Mouse (Mus musculus): ENCODE measurements around the gene Fbxo33. TPM values are rescaled to one million over a fixed set of nuclear protein-coding genes. Genes with fewer than 3 reads are reported as not detected.
"Not testable (repeated sequence)": the region's sequence is repeated elsewhere in the genome, so short reads cannot be mapped to it uniquely, and the experiment has no call there.

Fbxo33 gene
- polyA plus RNA-seq (2015; fragmentation: Nextera tagmentation; extraction: Ambion mirVana): 8.2 and 9.1 TPM in 2 replicates

GRCm38 (mm10) chr12:59219325-59220225 lies at the start of gene Fbxo33:
Fbxo33 (minus strand) TSS chr12:59219725.
- no peaks in the 10 kb centered on the region for H3K27me3 ChIP-seq (replicated peaks)
- H3K4me3 ChIP-seq (replicated peaks): peak within 1 kb of the TSS; percentile 90
- H3K4me1 ChIP-seq: peaks cover 12% of the 10 kb centered on the region
- ATAC-seq (ENCODE audit: insufficient read depth, low FRiP score, low read depth): peak; percentile 99
- H3K27ac ChIP-seq: peak within 1 kb of the TSS; percentile 95
- peak within 1 kb of the TSS; percentile 74 for H3K9ac ChIP-seq
- WGBS: under 1% methylated on average over 106 of the region's 109 CpGs
- H3K9me3 ChIP-seq: no peaks in the 10 kb centered on the region
- H3K36me3 ChIP-seq: no peaks in the 10 kb centered on the region
- peak within 1 kb of the TSS; percentile 86 for H3K4me2 ChIP-seq

- Histone ChIP-seq H3K27me3 (replicated peaks) (no peaks in the 10 kb centered on the region), H3K27ac (no peak overlapping the region), H3K4me1 (no peaks in the 10 kb centered on the region), H3K4me3 (replicated peaks) (no peak overlapping the region), H3K9me3 (no peaks in the 10 kb centered on the region), H3K4me2 (no peak overlapping the region), H3K36me3 (no peaks in the 10 kb centered on the region), H3K9ac (no peak overlapping the region)
- ATAC-seq (ENCODE audit: insufficient read depth, low FRiP score, low read depth): no peak
- 80% methylated on average over 4 of the region's 4 CpGs for WGBS
Observed at GRCm38 (mm10) chr12:59265942-59266231, 46.4 kb upstream of the Fbxo33 start.

GRCm38 (mm10) chr12:59265207-59265941 lies 45.8 kb upstream of the Fbxo33 start:
- WGBS: 33% methylated on average over 15 of the region's 15 CpGs
- Histone ChIP-seq H3K27me3 (replicated peaks) (no peaks in the 10 kb centered on the region), H3K36me3 (no peaks in the 10 kb centered on the region), H3K4me3 (replicated peaks) (no peak overlapping the region), H3K27ac (no peak overlapping the region), H3K9ac (no peak overlapping the region), H3K9me3 (no peaks in the 10 kb centered on the region), H3K4me1 (no peaks in the 10 kb centered on the region), H3K4me2 (peak overlapping the region; percentile 8; the same call in 1 of the 2 replicates)
- no peak for ATAC-seq (ENCODE audit: insufficient read depth, low FRiP score, low read depth)

GRCm38 (mm10) chr12:59262841-59263240 lies 43.3 kb upstream of the Fbxo33 start:
- ATAC-seq (ENCODE audit: insufficient read depth, low FRiP score, low read depth): no peak

GRCm38 (mm10) chr12:59260798-59261197 lies 41.3 kb upstream of the Fbxo33 start:
- Histone ChIP-seq H3K4me3 (replicated peaks) (no peak overlapping the region), H3K9ac (no peak overlapping the region), H3K4me1 (no peaks in the 10 kb centered on the region), H3K4me2 (no peak overlapping the region), H3K27ac (no peak overlapping the region), H3K36me3 (no peaks in the 10 kb centered on the region), H3K27me3 (replicated peaks) (no peaks in the 10 kb centered on the region), H3K9me3 (no peaks in the 10 kb centered on the region)
- 42% methylated on average over 2 of the region's 2 CpGs for WGBS
- ATAC-seq (ENCODE audit: insufficient read depth, low FRiP score, low read depth): no peak

More at GRCm38 (mm10) chr12:59262841-59263240, 43.3 kb upstream of the Fbxo33 start:
- H3K9ac ChIP-seq: no peak overlapping the region
- H3K27me3 ChIP-seq (replicated peaks): no peaks in the 10 kb centered on the region
- H3K4me1 ChIP-seq: no peaks in the 10 kb centered on the region
- WGBS: 84% methylated on average over 3 of the region's 3 CpGs
- no peaks in the 10 kb centered on the region for H3K36me3 ChIP-seq
- no peaks in the 10 kb centered on the region for H3K9me3 ChIP-seq
- no peak overlapping the region for H3K27ac ChIP-seq
- no peak overlapping the region for H3K4me3 ChIP-seq (replicated peaks)
- H3K4me2 ChIP-seq: no peak overlapping the region

GRCm38 (mm10) chr12:59260362-59260761 lies 40.8 kb upstream of the Fbxo33 start:
- Histone ChIP-seq H3K27ac (no peak overlapping the region), H3K9me3 (no peaks in the 10 kb centered on the region)
- ATAC-seq (ENCODE audit: insufficient read depth, low FRiP score, low read depth): no peak

GRCm38 (mm10) chr12:59259015-59259414 lies 39.5 kb upstream of the Fbxo33 start:
- 87% methylated on average over 5 of the region's 5 CpGs for WGBS
- Histone ChIP-seq H3K27ac (no peak overlapping the region), H3K36me3 (no peaks in the 10 kb centered on the region), H3K4me3 (replicated peaks) (no peak overlapping the region), H3K9ac (no peak overlapping the region), H3K9me3 (no peaks in the 10 kb centered on the region), H3K27me3 (replicated peaks) (no peaks in the 10 kb centered on the region), H3K4me1 (no peaks in the 10 kb centered on the region), H3K4me2 (no peak overlapping the region)
- no peak for ATAC-seq (ENCODE audit: insufficient read depth, low FRiP score, low read depth)

More at GRCm38 (mm10) chr12:59260362-59260761, 40.8 kb upstream of the Fbxo33 start:
- no peaks in the 10 kb centered on the region for H3K27me3 ChIP-seq (replicated peaks)
- H3K4me1 ChIP-seq: no peaks in the 10 kb centered on the region
- no peaks in the 10 kb centered on the region for H3K36me3 ChIP-seq
- no peak overlapping the region for H3K9ac ChIP-seq
- no peak overlapping the region for H3K4me3 ChIP-seq (replicated peaks)
- H3K4me2 ChIP-seq: no peak overlapping the region

GRCm38 (mm10) chr12:59250259-59250827 lies 30.8 kb upstream of the Fbxo33 start:
- Histone ChIP-seq H3K27me3 (replicated peaks) (no peaks in the 10 kb centered on the region), H3K4me2 (no peak overlapping the region), H3K4me1 (no peaks in the 10 kb centered on the region), H3K36me3 (no peaks in the 10 kb centered on the region), H3K27ac (no peak overlapping the region), H3K4me3 (replicated peaks) (no peak overlapping the region), H3K9me3 (no peaks in the 10 kb centered on the region), H3K9ac (no peak overlapping the region)
- WGBS: 68% methylated on average over 2 of the region's 2 CpGs
- ATAC-seq (ENCODE audit: insufficient read depth, low FRiP score, low read depth): no peak

GRCm38 (mm10) chr12:59248969-59249368 lies 29.4 kb upstream of the Fbxo33 start:
- H3K9me3 ChIP-seq: no peaks in the 10 kb centered on the region
- H3K4me3 ChIP-seq (replicated peaks): no peak overlapping the region
- WGBS: 50% methylated on average over 1 of the region's 1 CpGs
- no peak for ATAC-seq (ENCODE audit: insufficient read depth, low FRiP score, low read depth)
- H3K4me1 ChIP-seq: no peaks in the 10 kb centered on the region
- no peak overlapping the region for H3K27ac ChIP-seq
- no peak overlapping the region for H3K9ac ChIP-seq
- H3K36me3 ChIP-seq: no peaks in the 10 kb centered on the region
- H3K27me3 ChIP-seq (replicated peaks): no peaks in the 10 kb centered on the region
- H3K4me2 ChIP-seq: no peak overlapping the region

GRCm38 (mm10) chr12:59241031-59241430 lies 21.5 kb upstream of the Fbxo33 start:
- not testable (repeated sequence) for H3K4me2 ChIP-seq; H3K27me3 ChIP-seq (replicated peaks); ATAC-seq (ENCODE audit: insufficient read depth, low FRiP score, low read depth); H3K4me3 ChIP-seq (replicated peaks); H3K36me3 ChIP-seq; H3K4me1 ChIP-seq; H3K27ac ChIP-seq; H3K9ac ChIP-seq; H3K9me3 ChIP-seq
- WGBS: 88% methylated on average over 8 of the region's 8 CpGs

- no peak overlapping the region for H3K4me2 ChIP-seq
- ATAC-seq (ENCODE audit: insufficient read depth, low FRiP score, low read depth): no peak
- no peaks in the 10 kb centered on the region for H3K27me3 ChIP-seq (replicated peaks)
- H3K27ac ChIP-seq: no peak overlapping the region
- H3K36me3 ChIP-seq: no peaks in the 10 kb centered on the region
- 81% methylated on average over 5 of the region's 5 CpGs for WGBS
- H3K4me1 ChIP-seq: no peaks in the 10 kb centered on the region
- no peak overlapping the region for H3K4me3 ChIP-seq (replicated peaks)
- no peaks in the 10 kb centered on the region for H3K9me3 ChIP-seq
- H3K9ac ChIP-seq: no peak overlapping the region
Observed at GRCm38 (mm10) chr12:59238434-59238833, 18.9 kb upstream of the Fbxo33 start.

GRCm38 (mm10) chr12:59228401-59228800 lies 8.9 kb upstream of the Fbxo33 start:
- Histone ChIP-seq H3K9ac (no peak overlapping the region), H3K4me3 (replicated peaks) (no peak overlapping the region), H3K27ac (no peak overlapping the region), H3K9me3 (no peaks in the 10 kb centered on the region), H3K27me3 (replicated peaks) (no peaks in the 10 kb centered on the region), H3K4me2 (no peak overlapping the region), H3K4me1 (no peaks in the 10 kb centered on the region), H3K36me3 (no peaks in the 10 kb centered on the region)
- WGBS: 81% methylated on average over 5 of the region's 5 CpGs
- ATAC-seq (ENCODE audit: insufficient read depth, low FRiP score, low read depth): no peak

Data from stomach, embryonic 15.5 days (tissue).